In the genomic region with DNA sequence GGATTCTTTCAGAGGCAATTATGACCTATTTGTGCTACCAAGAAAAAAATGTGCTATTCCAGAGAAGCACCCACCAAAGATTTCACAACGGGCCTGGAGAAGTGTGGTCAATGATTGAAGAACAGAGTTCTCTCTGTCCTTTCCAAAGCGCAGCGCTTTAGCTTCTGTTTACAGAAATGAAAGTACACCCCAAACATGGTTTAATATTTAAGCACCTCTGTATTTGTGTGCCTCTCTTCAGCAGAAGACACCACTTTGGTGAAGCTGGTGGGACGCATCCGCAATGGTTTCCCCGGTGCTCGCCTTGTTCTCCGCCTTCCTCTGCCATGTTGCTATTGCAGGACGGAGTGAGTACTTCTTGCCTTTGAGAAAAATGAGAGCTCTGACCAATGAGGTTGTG, we compare ENCODE assay signal across 16 mouse cellular contexts. TPM values are rescaled to one million over a fixed set of nuclear protein-coding genes. Genes with fewer than 3 reads are reported as not detected.
"Had no signal": no experiment of that assay in that cellular context is flagged by ENCODE, and none has a peak within 500 bp of the region (broad histone marks: within the 10 kb centered on the region; RNA-seq: fewer than 3 reads in every experiment).

No protein-coding gene starts in this region.

- H3K4me2 ChIP-seq: hindbrain, embryonic 15.5 days; kidney, embryonic 15.5 days; limb, embryonic 15.5 days; lung, embryonic 15.5 days; midbrain, embryonic 11.5 days; midbrain, embryonic 15.5 days; neural tube, embryonic 12.5 days had no signal

- H3K4me3 ChIP-seq: hindbrain, embryonic 15.5 days; kidney, embryonic 15.5 days; left cerebral cortex, adult 2 months; limb, embryonic 15.5 days; lung, embryonic 15.5 days; megakaryocyte, embryonic 14.5 days; midbrain, embryonic 15.5 days; neural tube, embryonic 12.5 days had no signal

- H3K36me3 ChIP-seq: hindbrain, embryonic 15.5 days; kidney, embryonic 15.5 days; limb, embryonic 15.5 days; lung, embryonic 15.5 days; midbrain, embryonic 15.5 days; neural tube, embryonic 12.5 days had no signal

- H3K27ac ChIP-seq: hindbrain, embryonic 15.5 days; kidney, embryonic 15.5 days; left cerebral cortex, adult 2 months; limb, embryonic 15.5 days; lung, embryonic 15.5 days; macrophage; midbrain, embryonic 15.5 days; neural tube, embryonic 12.5 days; stomach, postnatal 0 days had no signal

- ATAC-seq: intestine, embryonic 16.5 days; midbrain, embryonic 15.5 days had no signal

- H3K9me3 ChIP-seq: hindbrain, embryonic 15.5 days; kidney, embryonic 15.5 days; limb, embryonic 15.5 days; lung, embryonic 15.5 days; megakaryocyte, embryonic 14.5 days; midbrain, embryonic 15.5 days; neural tube, embryonic 12.5 days had no signal

- DNase-seq: lung, postnatal 14 days had no signal

- H3K9ac ChIP-seq: hindbrain, embryonic 15.5 days; kidney, embryonic 15.5 days; limb, embryonic 15.5 days; lung, embryonic 15.5 days; midbrain, embryonic 15.5 days; neural tube, embryonic 12.5 days had no signal

- H3K27me3 ChIP-seq: hindbrain, embryonic 15.5 days; kidney, embryonic 15.5 days; limb, embryonic 15.5 days; lung, embryonic 15.5 days; midbrain, embryonic 15.5 days; neural tube, embryonic 12.5 days had no signal

- H3K4me1 ChIP-seq: hindbrain, embryonic 15.5 days; kidney, embryonic 15.5 days; limb, embryonic 15.5 days; lung, embryonic 15.5 days; megakaryocyte, embryonic 14.5 days; midbrain, embryonic 15.5 days; neural tube, embryonic 12.5 days had no signal

RNA-seq across cellular contexts. Expression of a gene that starts 29.9 kb away (rescaled TPM):
- total RNA-seq: monocyte, adult 5-6 weeks had no signal

RNA-seq across cellular contexts. Expression of a gene that starts 51.9 kb away (rescaled TPM):
- total RNA-seq: monocyte, adult 5-6 weeks; neutrophil, adult 5-6 weeks had no signal
- polyA plus RNA-seq: limb, embryonic 11.5 days; macrophage; midbrain, embryonic 11.5 days; neural tube, embryonic 12.5 days had no signal
